Mouse (Mus musculus) lung, adult 2 months (tissue): ENCODE results near the gene Apod.

Experiments used
- CTCF ChIP-seq: fragments of 200-500 bp; IDR thresholded peaks from 2 replicates; pipeline ENCODE4 v1.5.1; 2011; ENCODE audit warnings: mild to moderate bottlenecking, low read length, control low read depth; ENCODE audit not compliant: insufficient read depth
- POLR2A ChIP-seq: fragments of 200-500 bp; IDR thresholded peaks from 2 replicates; pipeline ENCODE4 v1.6.1; 2011; ENCODE audit warnings: low read depth, mild to moderate bottlenecking, control low read depth, low read length, borderline replicate concordance; ENCODE audit errors: extremely low read depth

GRCm38 (mm10) chr16:31325120-31325519 is 10.5 kb upstream of the Apod start:
- TF ChIP-seq CTCF (no peak), POLR2A (no peak)
